Mouse (Mus musculus): ENCODE measurements around the gene Arhgef5.

DNA sequence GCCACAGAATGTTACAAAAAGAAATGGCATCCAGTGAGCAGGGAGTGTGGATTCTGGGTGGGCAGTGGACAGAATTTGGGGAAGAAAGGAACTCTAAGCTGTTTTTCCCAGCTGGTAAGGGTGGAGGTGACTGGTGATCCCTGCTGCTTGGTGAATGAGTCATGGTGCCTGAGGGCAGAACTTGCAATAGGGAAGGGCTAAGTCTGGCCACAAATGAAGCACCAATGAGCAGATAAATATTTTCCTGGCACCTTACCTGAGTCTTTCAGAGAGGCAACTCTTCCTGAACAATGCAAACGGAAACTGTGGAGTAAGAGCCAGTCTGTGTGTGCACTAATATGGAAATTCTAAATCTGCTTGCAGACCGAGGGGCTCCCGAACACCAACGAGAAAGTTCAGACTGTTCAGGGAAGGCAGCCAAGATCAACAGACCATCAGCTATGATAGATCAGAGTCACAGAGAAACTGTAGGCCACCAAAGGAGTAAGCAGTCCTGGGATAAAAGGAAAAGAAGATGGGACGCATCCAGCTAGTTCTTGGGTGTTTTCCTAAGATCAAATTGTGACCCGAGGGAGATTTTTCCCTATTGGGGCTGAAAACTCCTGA is 27.2 kb downstream of the Arhgef5 start:
- TF ChIP-seq POLR2A (IDR thresholded peaks at IDR 0.05; ENCODE audit: insufficient read depth, low read depth, low read length) (no peak), CTCF (IDR thresholded peaks at IDR 0.05) (no peak), EP300 (IDR thresholded peaks at IDR 0.05; ENCODE audit: insufficient read depth, low read depth, low read length) (no peak)
